9 mouse cellular contexts compared by ENCODE assay signal in the genomic region with DNA sequence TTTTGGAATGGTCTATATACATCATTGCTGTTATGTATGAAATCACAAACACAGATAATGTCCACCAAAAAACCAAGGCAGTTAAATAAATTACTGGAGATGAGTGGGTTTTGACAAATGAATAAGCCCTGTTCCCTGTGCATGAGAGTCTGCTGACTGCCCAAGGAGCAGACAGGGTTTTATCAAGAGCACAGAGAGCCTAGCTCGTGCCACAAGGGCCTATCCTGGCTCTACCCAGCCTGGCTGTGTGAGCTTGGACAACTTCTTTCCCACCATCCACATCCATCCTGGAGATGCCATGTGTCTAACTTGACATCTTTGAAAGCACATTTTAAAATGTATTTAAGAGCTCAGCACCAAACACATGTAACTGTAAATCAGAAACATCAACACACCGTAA.
A peak's percentile ranks its signal among the peaks of the same experiment; 100 is the strongest.
DNase-seq lines count a peak whose midpoint lies in the region; ATAC-seq and TF ChIP-seq lines count a peak whose summit lies in the region.
"Had no signal": no experiment of that assay in that cellular context is flagged by ENCODE, and none has a peak within 500 bp of the region (broad histone marks: within the 10 kb centered on the region; RNA-seq: fewer than 3 reads in every experiment).

No protein-coding gene starts in this region.

- peaks cover 16% of the 10 kb centered on the region for H3K36me3 ChIP-seq in heart, adult 2 months (ENCODE audit: control insufficient read depth, insufficient read depth, low read length)
- no peaks in the 10 kb centered on the region for H3K36me3 ChIP-seq in lung, embryonic 16.5 days (ENCODE audit: control insufficient read depth, insufficient read depth, low read length)
- no peaks in the 10 kb centered on the region for H3K36me3 ChIP-seq in lung, postnatal 0 days (ENCODE audit: insufficient read depth, low read length)
- H3K36me3 ChIP-seq in limb, embryonic 10.5 days, result peaks cover 34% of the 10 kb centered on the region
- peaks cover 5% of the 10 kb centered on the region for H3K36me3 ChIP-seq in stomach, postnatal 0 days (ENCODE audit: control insufficient read depth, insufficient read depth, low read length)

- intact Hi-C loops in heart, adult 2 months (cut with DNase I), result no loop called here
- intact Hi-C loops in heart, postnatal 14 days (cut with DNase I), result no loop called here

- H3K9me3 ChIP-seq in lung, embryonic 16.5 days (ENCODE audit: control insufficient read depth, low read length), result no peaks in the 10 kb centered on the region
- H3K9me3 ChIP-seq in lung, postnatal 0 days (ENCODE audit: low read length), result no peaks in the 10 kb centered on the region
- H3K9me3 ChIP-seq in limb, embryonic 10.5 days (replicated peaks), result no peaks in the 10 kb centered on the region
- H3K9me3 ChIP-seq in stomach, postnatal 0 days (ENCODE audit: control insufficient read depth, low read length), result no peaks in the 10 kb centered on the region
- H3K9me3 ChIP-seq: stomach, embryonic 15.5 days had no signal

- WGBS in heart, adult 2 months, result 64% methylated on average over 2 of the region's 2 CpGs
- WGBS in lung, embryonic 16.5 days, result 59% methylated on average over 2 of the region's 2 CpGs
- WGBS in lung, postnatal 0 days, result 70% methylated on average over 2 of the region's 2 CpGs
- WGBS in limb, embryonic 10.5 days, result 75% methylated on average over 2 of the region's 2 CpGs
- WGBS in stomach, postnatal 0 days, result 62% methylated on average over 2 of the region's 2 CpGs

- peak overlapping the region; percentile 30; the same call in 1 of the 2 replicates for H3K27ac ChIP-seq in heart, adult 2 months
- peak overlapping the region; percentile 50 for H3K27ac ChIP-seq in lung, embryonic 16.5 days (ENCODE audit: low read length)
- no peak overlapping the region for H3K27ac ChIP-seq in lung, postnatal 0 days (ENCODE audit: low read length)
- peak overlapping the region; percentile 75 for H3K27ac ChIP-seq in limb, embryonic 10.5 days
- peak overlapping the region; percentile 24; the same call in 1 of the 2 replicates for H3K27ac ChIP-seq in stomach, postnatal 0 days (replicated peaks)

- no peak for TF ChIP-seq CTCF in heart, adult 2 months (IDR thresholded peaks at IDR 0.05)
- TF ChIP-seq CTCF in lung, postnatal 0 days (IDR thresholded peaks at IDR 0.05), result no peak
- no peak for TF ChIP-seq CTCF in stomach, postnatal 0 days (IDR thresholded peaks at IDR 0.05; ENCODE audit: low read depth)

- peaks cover 25% of the 10 kb centered on the region for H3K4me1 ChIP-seq in heart, adult 2 months (ENCODE audit: control insufficient read depth, insufficient read depth, low read length)
- peaks cover 56% of the 10 kb centered on the region for H3K4me1 ChIP-seq in lung, embryonic 16.5 days (replicated peaks; ENCODE audit: control insufficient read depth, insufficient read depth, low read length)
- H3K4me1 ChIP-seq in lung, postnatal 0 days (ENCODE audit: insufficient read depth, low read depth, low read length), result peaks cover 35% of the 10 kb centered on the region
- H3K4me1 ChIP-seq in limb, embryonic 10.5 days, result peaks cover 95% of the 10 kb centered on the region
- peaks cover 13% of the 10 kb centered on the region for H3K4me1 ChIP-seq in stomach, postnatal 0 days (replicated peaks; ENCODE audit: control insufficient read depth, insufficient read depth)

- DNase-seq in heart, adult 2 months, result no peak
- DNase-seq in heart, postnatal 14 days, result no peak
- no peak for DNase-seq in lung, postnatal 0 days (ENCODE audit: low spot score)
- no peak for DNase-seq in limb, embryonic 10.5 days (ENCODE audit: low spot score)
- no peak for DNase-seq in stomach, postnatal 0 days (ENCODE audit: low spot score)
- no peak for DNase-seq in adrenal gland, adult 2 months
- no peak for DNase-seq in T-cell, adult 2 months (ENCODE audit: low spot score)

- no peak overlapping the region for H3K4me3 ChIP-seq in heart, adult 2 months
- H3K4me3 ChIP-seq in lung, embryonic 16.5 days (ENCODE audit: low read length), result no peak overlapping the region
- no peak overlapping the region for H3K4me3 ChIP-seq in lung, postnatal 0 days (ENCODE audit: low read depth, low read length)
- 0 out of 2 replicates have a peak overlapping the region, but pooled peaks have one; percentile 16 for H3K4me3 ChIP-seq in limb, embryonic 10.5 days
- H3K4me3 ChIP-seq in stomach, postnatal 0 days (ENCODE audit: low read depth, low read length), result no peak overlapping the region
- H3K4me3 ChIP-seq: stomach, embryonic 15.5 days had no signal

- TF ChIP-seq EP300 in heart, adult 2 months (IDR thresholded peaks at IDR 0.05; ENCODE audit: insufficient read depth, low read depth, low read length), result no peak
- TF ChIP-seq EP300 in lung, postnatal 0 days (IDR thresholded peaks at IDR 0.05), result no peak
- TF ChIP-seq EP300 in stomach, postnatal 0 days (optimal IDR thresholded peaks at IDR 0.05), result no peak

- no peaks in the 10 kb centered on the region for H3K79me2 ChIP-seq in heart, adult 2 months (replicated peaks; ENCODE audit: control insufficient read depth, insufficient read depth, low read length)

- no peak for ATAC-seq in lung, embryonic 16.5 days (ENCODE audit: low read depth)
- ATAC-seq in lung, postnatal 0 days, result no peak
- no peak for ATAC-seq in stomach, postnatal 0 days (ENCODE audit: low FRiP score, low TSS enrichment)

- TF ChIP-seq POLR2A in heart, adult 2 months (IDR thresholded peaks at IDR 0.05; ENCODE audit: insufficient read depth, low read depth, low read length), result no peak

- no peaks in the 10 kb centered on the region for H3K27me3 ChIP-seq in heart, adult 2 months (ENCODE audit: control insufficient read depth, insufficient read depth, low read length)
- H3K27me3 ChIP-seq in lung, embryonic 16.5 days (ENCODE audit: control insufficient read depth, insufficient read depth, low read depth, low read length), result no peaks in the 10 kb centered on the region
- no peaks in the 10 kb centered on the region for H3K27me3 ChIP-seq in lung, postnatal 0 days (replicated peaks; ENCODE audit: insufficient read depth, low read length)
- H3K27me3 ChIP-seq in limb, embryonic 10.5 days (ENCODE audit: low read depth, poor library complexity, severe bottlenecking), result no peaks in the 10 kb centered on the region
- no peaks in the 10 kb centered on the region for H3K27me3 ChIP-seq in stomach, postnatal 0 days (ENCODE audit: control insufficient read depth, insufficient read depth, low read length)
- H3K27me3 ChIP-seq: stomach, embryonic 15.5 days had no signal

- no peak overlapping the region for H3K9ac ChIP-seq in heart, adult 2 months (ENCODE audit: low read depth, low read length)
- H3K9ac ChIP-seq in lung, embryonic 16.5 days (ENCODE audit: low read length), result no peak overlapping the region
- H3K9ac ChIP-seq in lung, postnatal 0 days (replicated peaks; ENCODE audit: low read depth), result no peak overlapping the region
- no peak overlapping the region for H3K9ac ChIP-seq in stomach, postnatal 0 days (ENCODE audit: low read length)
- H3K9ac ChIP-seq: stomach, embryonic 15.5 days had no signal

- H3K4me2 ChIP-seq in lung, embryonic 16.5 days (ENCODE audit: low read depth, low read length), result no peak overlapping the region
- no peak overlapping the region for H3K4me2 ChIP-seq in lung, postnatal 0 days (replicated peaks; ENCODE audit: low read depth, low read length)
- no peak overlapping the region for H3K4me2 ChIP-seq in stomach, postnatal 0 days (replicated peaks; ENCODE audit: low read depth)
- H3K4me2 ChIP-seq: stomach, embryonic 15.5 days had no signal
